Comparison of ENCODE assay signal across 28 mouse cellular contexts in genomic region chr15:99902786-99903185, GRCm38 (mm10). TPM values are rescaled to one million over a fixed set of nuclear protein-coding genes. Genes with fewer than 3 reads are reported as not detected.
DNase-seq lines count a peak whose midpoint lies in the region; ATAC-seq and TF ChIP-seq lines count a peak whose summit lies in the region.
"Had no signal": no experiment of that assay in that cellular context is flagged by ENCODE, and none has a peak within 500 bp of the region (broad histone marks: within the 10 kb centered on the region; RNA-seq: fewer than 3 reads in every experiment).

No protein-coding gene starts in this region.

- no peaks in the 10 kb centered on the region for H3K27me3 ChIP-seq in liver, adult 2 months (ENCODE audit: control insufficient read depth, insufficient read depth, low read length)
- H3K27me3 ChIP-seq in liver, embryonic 13.5 days: no peaks in the 10 kb centered on the region
- H3K27me3 ChIP-seq in forebrain, embryonic 16.5 days (replicated peaks; ENCODE audit: control insufficient read depth, insufficient read depth, low read length): no peaks in the 10 kb centered on the region
- H3K27me3 ChIP-seq: CH12.LX; embryonic facial prominence, embryonic 13.5 days; forebrain, embryonic 12.5 days; heart, embryonic 13.5 days; hindbrain, embryonic 12.5 days; limb, embryonic 13.5 days; Patski had no signal

- ATAC-seq in liver, embryonic 13.5 days (ENCODE audit: low read depth): peak; percentile 38; the same call in 1 of the 2 replicates
- ATAC-seq in forebrain, embryonic 16.5 days: no peak
- ATAC-seq: midbrain, embryonic 16.5 days; Patski had no signal

- H3K9ac ChIP-seq in liver, adult 2 months (ENCODE audit: low read depth, low read length): peak overlapping the region; percentile 75
- no peak overlapping the region for H3K9ac ChIP-seq in liver, embryonic 13.5 days
- H3K9ac ChIP-seq in forebrain, embryonic 16.5 days (replicated peaks; ENCODE audit: low read depth, low read length): no peak overlapping the region
- H3K9ac ChIP-seq: embryonic facial prominence, embryonic 13.5 days; forebrain, embryonic 12.5 days; heart, embryonic 13.5 days; hindbrain, embryonic 12.5 days; limb, embryonic 13.5 days had no signal

- TF ChIP-seq POLR2A in liver, adult 2 months (IDR thresholded peaks at IDR 0.05; ENCODE audit: extremely low read depth, insufficient read depth, low read length): 0 out of 2 replicates have a peak, but pooled peaks have one; percentile 20

- peak overlapping the region; percentile 21; the same call in 1 of the 2 replicates for H3K4me2 ChIP-seq in liver, embryonic 13.5 days
- H3K4me2 ChIP-seq in forebrain, embryonic 16.5 days (ENCODE audit: low read length): no peak overlapping the region
- H3K4me2 ChIP-seq: embryonic facial prominence, embryonic 13.5 days; forebrain, embryonic 12.5 days; heart, embryonic 13.5 days; hindbrain, embryonic 12.5 days; limb, embryonic 13.5 days had no signal

- peak; percentile 95 for DNase-seq in liver, adult 2 months (ENCODE audit: extremely low read depth, low read depth, low spot score)
- DNase-seq in liver: no peak
- DNase-seq in kidney, postnatal 10 days: peak; percentile 46
- DNase-seq in liver, embryonic 13.5 days: no peak
- peak; percentile 52 for DNase-seq in yolk sac, embryonic 10.5 days (ENCODE audit: low spot score)
- DNase-seq in cerebellum, postnatal 10 days: no peak
- no peak for DNase-seq in adrenal gland, postnatal 36 days
- DNase-seq: adrenal gland, adult 8-10 months; B cell, adult 2 months; cerebellum, adult 18-20 months; cerebellum, postnatal 36 days; embryo, embryonic 11 days; heart, postnatal 14 days; layer of hippocampus, adult 9-11 months; spleen, adult 18-20 months had no signal

- H3K27ac ChIP-seq in liver, adult 2 months (replicated peaks; ENCODE audit: insufficient read depth, low read depth, low read length): peak overlapping the region; percentile 95
- H3K27ac ChIP-seq in liver, embryonic 13.5 days: peak overlapping the region; percentile 41
- no peak overlapping the region for H3K27ac ChIP-seq in forebrain, embryonic 16.5 days (ENCODE audit: low read length)
- H3K27ac ChIP-seq: embryonic facial prominence, embryonic 13.5 days; forebrain, embryonic 12.5 days; heart, embryonic 13.5 days; hindbrain, embryonic 12.5 days; limb, embryonic 13.5 days; macrophage had no signal

- H3K4me3 ChIP-seq in liver, adult 2 months (ENCODE audit: insufficient read depth, low read depth, low read length): peak overlapping the region; percentile 56
- peak overlapping the region; percentile 1; the same call in 1 of the 2 replicates for H3K4me3 ChIP-seq in liver, embryonic 13.5 days (replicated peaks)
- H3K4me3 ChIP-seq in forebrain, embryonic 16.5 days (replicated peaks; ENCODE audit: low read length): no peak overlapping the region
- H3K4me3 ChIP-seq: embryonic facial prominence, embryonic 13.5 days; erythroblast, embryonic 14.5 days; forebrain, embryonic 12.5 days; heart, embryonic 13.5 days; hindbrain, embryonic 12.5 days; limb, embryonic 13.5 days; midbrain, embryonic 10.5 days had no signal

- no peaks in the 10 kb centered on the region for H3K36me3 ChIP-seq in liver, adult 2 months (ENCODE audit: control insufficient read depth, insufficient read depth, low read length)
- no peaks in the 10 kb centered on the region for H3K36me3 ChIP-seq in liver, embryonic 13.5 days
- H3K36me3 ChIP-seq in forebrain, embryonic 16.5 days (ENCODE audit: control insufficient read depth, insufficient read depth): no peaks in the 10 kb centered on the region
- H3K36me3 ChIP-seq: embryonic facial prominence, embryonic 13.5 days; forebrain, embryonic 12.5 days; G1E; heart, embryonic 13.5 days; hindbrain, embryonic 12.5 days; limb, embryonic 13.5 days; midbrain, embryonic 10.5 days had no signal

- WGBS in liver, adult 2 months: 30% methylated on average over 5 of the region's 5 CpGs
- 71% methylated on average over 5 of the region's 5 CpGs for WGBS in liver, embryonic 13.5 days (ENCODE audit: insufficient replicate concordance)
- 91% methylated on average over 5 of the region's 5 CpGs for WGBS in forebrain, embryonic 16.5 days

- no peak for TF ChIP-seq CTCF in liver, adult 2 months (IDR thresholded peaks at IDR 0.05; ENCODE audit: low read depth, low read length)

- H3K4me1 ChIP-seq in liver, adult 2 months (ENCODE audit: control insufficient read depth, insufficient read depth, low read length): peaks cover 15% of the 10 kb centered on the region
- no peaks in the 10 kb centered on the region; the same call in 1 of the 2 replicates for H3K4me1 ChIP-seq in liver, embryonic 13.5 days (replicated peaks)
- peaks cover 4% of the 10 kb centered on the region for H3K4me1 ChIP-seq in forebrain, embryonic 16.5 days (replicated peaks; ENCODE audit: control insufficient read depth, insufficient read depth, low read length)
- H3K4me1 ChIP-seq: embryonic facial prominence, embryonic 13.5 days; heart, embryonic 13.5 days; hindbrain, embryonic 12.5 days had no signal

- H3K9me3 ChIP-seq in liver, embryonic 13.5 days (replicated peaks): no peaks in the 10 kb centered on the region
- no peaks in the 10 kb centered on the region for H3K9me3 ChIP-seq in forebrain, embryonic 16.5 days (ENCODE audit: control insufficient read depth, low read length)
- H3K9me3 ChIP-seq: embryonic facial prominence, embryonic 13.5 days; forebrain, embryonic 12.5 days; G1E; heart, embryonic 13.5 days; hindbrain, embryonic 12.5 days; limb, embryonic 13.5 days; midbrain, embryonic 10.5 days had no signal

- H3K79me2 ChIP-seq in liver, adult 2 months (ENCODE audit: control insufficient read depth, insufficient read depth, low read length): no peaks in the 10 kb centered on the region

RNA-seq across cellular contexts. Expression of gene Lima1, which starts 27.5 kb away (rescaled TPM):
- 28.9 and 32.7 TPM in 2 replicates for total RNA-seq in liver, adult 2 months (2014; rRNA removed)
- polyA plus RNA-seq in liver, adult 2 months (2012; rRNA removed): 11.2 and 16.0 TPM in 2 replicates
- 7.8 and 12.0 TPM in 2 replicates for polyA plus RNA-seq in liver, embryonic 13.5 days (2015; fragmentation: Nextera tagmentation; extraction: Ambion mirVana)
- 10 to 100 TPM; 42.1 to 43.0 TPM for total RNA-seq in adrenal gland, postnatal 36 days (2021)
- 38.0 and 43.5 TPM in 2 replicates for polyA plus RNA-seq in forebrain, embryonic 16.5 days (2015; fragmentation: Nextera tagmentation; extraction: Ambion mirVana)

Comparison
In these comparisons a context has a peak if more than half of its experiments do, and no peak if none do; other contexts are left out.
1. DNase-seq: peak in liver, adult 2 months (single experiment), kidney, postnatal 10 days (single experiment) and yolk sac, embryonic 10.5 days (single experiment); none in liver (single experiment), liver, embryonic 13.5 days (single experiment), cerebellum, postnatal 10 days (0 of 2) and adrenal gland, postnatal 36 days (0 of 2).